Mouse (Mus musculus) MEL (cell line): ENCODE data around the gene Ppp1r9b. TPM values are rescaled to one million over a fixed set of nuclear protein-coding genes. Genes with fewer than 3 reads are reported as not detected.

Source experiments
- DNase-seq: peaks from one replicate; pipeline ENCODE4 v3.0.0; 2011; ENCODE audit warnings: low read depth, low spot score
- H3K27ac ChIP-seq: 2 replicates; pipeline ENCODE4 v1.5.1; 2012; ENCODE audit warnings: low read depth, mild to moderate bottlenecking, control low read depth, low read length, moderate library complexity; ENCODE audit not compliant: control insufficient read depth
- H3K27me3 ChIP-seq, 2 experiments: fragments of 150-350 bp in 1 of 2; sonication (generic) in 1 of 2; 2 replicates each; pipeline ENCODE4 v1.6.1; 2012; ENCODE audit warnings: low read length in 2 of 2, mild to moderate bottlenecking in 2 of 2, improper control_type of control experiment in 1 of 2, moderate library complexity in 1 of 2; ENCODE audit not compliant: insufficient read depth in 2 of 2, control insufficient read depth in 1 of 2
- H3K36me3 ChIP-seq, 2 experiments: 2 replicates each; pipeline ENCODE4 v1.6.1; 2012 to 2014; ENCODE audit warnings: low read length in 2 of 2, improper control_type of control experiment in 1 of 2, inconsistent platforms in 1 of 2, mild to moderate bottlenecking in 1 of 2; ENCODE audit not compliant: insufficient read depth in 2 of 2, control insufficient read depth in 1 of 2
- H3K4me1 ChIP-seq, 2 experiments: fragments of 150-350 bp in 1 of 2; sonication (generic) in 1 of 2; 2 replicates each; pipeline ENCODE4 v1.6.1; 2012; ENCODE audit warnings: low read length in 2 of 2, improper control_type of control experiment in 1 of 2, mild to moderate bottlenecking in 1 of 2; ENCODE audit not compliant: insufficient read depth in 2 of 2, control insufficient read depth in 1 of 2
- H3K4me3 ChIP-seq, 2 experiments: fragments of 150-350 bp in 1 of 2; sonication (generic) in 1 of 2; 2 replicates each; pipeline ENCODE4 v1.5.1; 2012; ENCODE audit warnings: low read depth in 2 of 2, low read length in 2 of 2, mild to moderate bottlenecking in 2 of 2, moderate library complexity in 2 of 2, control low read depth in 1 of 2, improper control_type of control experiment in 1 of 2; ENCODE audit not compliant: control insufficient read depth in 1 of 2, insufficient read depth in 1 of 2
- H3K79me2 ChIP-seq: 2 replicates; pipeline ENCODE4 v1.6.1; 2012; ENCODE audit warnings: mild to moderate bottlenecking, low read length, moderate library complexity; ENCODE audit not compliant: control insufficient read depth, poor library complexity, insufficient read depth
- H3K9ac ChIP-seq: 2 replicates; pipeline ENCODE4 v1.6.1; 2012; ENCODE audit warnings: low read depth, mild to moderate bottlenecking, control low read depth, low read length, moderate library complexity; ENCODE audit not compliant: control insufficient read depth, poor library complexity, severe bottlenecking
- H3K9me3 ChIP-seq: fragments of 150-350 bp; sonication (generic); replicated peaks from 2 replicates; pipeline ENCODE4 v1.6.1; 2012; ENCODE audit warnings: mild to moderate bottlenecking, low read length, improper control_type of control experiment, moderate library complexity; ENCODE audit not compliant: insufficient read depth
- CHD1 ChIP-seq: IDR thresholded peaks from 2 replicates; pipeline ENCODE4 v1.6.1; 2012; ENCODE audit warnings: low read depth, mild to moderate bottlenecking, inconsistent platforms, low read length, improper control_type of control experiment
- CHD2 ChIP-seq: IDR thresholded peaks from 2 replicates; pipeline ENCODE4 v1.6.1; 2011; ENCODE audit warnings: low read length, improper control_type of control experiment
- E2F4 ChIP-seq: IDR thresholded peaks from 2 replicates; pipeline ENCODE4 v1.6.1; 2011; ENCODE audit warnings: low read depth, low read length, improper control_type of control experiment, borderline replicate concordance
- ELF1 ChIP-seq: IDR thresholded peaks from 2 replicates; pipeline ENCODE4 v1.6.1; 2014; ENCODE audit warnings: low read depth, mild to moderate bottlenecking, inconsistent platforms, low read length, improper control_type of control experiment, moderate library complexity
- EP300 ChIP-seq, 2 experiments: IDR thresholded peaks; 2 replicates each; pipeline ENCODE4 v1.6.1; 2011; ENCODE audit warnings: improper control_type of control experiment in 2 of 2, low read length in 2 of 2, low read depth in 1 of 2, mild to moderate bottlenecking in 1 of 2
- ETS1 ChIP-seq: IDR thresholded peaks from 2 replicates; pipeline ENCODE4 v1.6.1; 2012; ENCODE audit warnings: low read depth, mild to moderate bottlenecking, inconsistent platforms, low read length, improper control_type of control experiment, moderate library complexity
- GABPA ChIP-seq: IDR thresholded peaks from 2 replicates; pipeline ENCODE4 v1.6.1; 2012; ENCODE audit warnings: low read depth, mild to moderate bottlenecking, inconsistent platforms, low read length, improper control_type of control experiment, moderate library complexity
- GATA1 ChIP-seq: IDR thresholded peaks from 2 replicates; pipeline ENCODE4 v1.6.1; 2011; ENCODE audit warnings: low read depth, low read length, improper control_type of control experiment
- HCFC1 ChIP-seq: IDR thresholded peaks from 2 replicates; pipeline ENCODE4 v1.6.1; 2012; ENCODE audit warnings: low read depth, mild to moderate bottlenecking, inconsistent platforms, low read length, improper control_type of control experiment, moderate library complexity
- JUND ChIP-seq: IDR thresholded peaks from 2 replicates; pipeline ENCODE4 v1.6.1; 2011; ENCODE audit warnings: low read depth, mild to moderate bottlenecking, improper control_type of control experiment, low read length
- MAFK ChIP-seq: IDR thresholded peaks from 2 replicates; pipeline ENCODE4 v1.6.1; 2011; ENCODE audit warnings: low read depth, mild to moderate bottlenecking, low read length, improper control_type of control experiment, borderline replicate concordance
- MAX ChIP-seq: IDR thresholded peaks from 2 replicates; pipeline ENCODE4 v1.6.1; 2011; ENCODE audit warnings: low read length, improper control_type of control experiment
- NELFE ChIP-seq: IDR thresholded peaks from 2 replicates; pipeline ENCODE4 v1.6.1; 2011; ENCODE audit warnings: low read depth, low read length, improper control_type of control experiment
- NRF1 ChIP-seq: IDR thresholded peaks from 2 replicates; pipeline ENCODE4 v1.6.1; 2014; ENCODE audit warnings: low read depth, mild to moderate bottlenecking, inconsistent platforms, low read length, improper control_type of control experiment, moderate library complexity; ENCODE audit not compliant: poor library complexity, insufficient read depth, severe bottlenecking
- POLR2A ChIP-seq, 2 experiments: IDR thresholded peaks; 2 replicates each; pipeline ENCODE4 v1.6.1; 2011 to 2012; ENCODE audit warnings: low read length in 2 of 2, mild to moderate bottlenecking in 2 of 2, control low read depth in 1 of 2, improper control_type of control experiment in 1 of 2, low read depth in 1 of 2, moderate library complexity in 1 of 2; ENCODE audit not compliant: control insufficient read depth in 1 of 2, insufficient read depth in 1 of 2, poor library complexity in 1 of 2
- POLR2AphosphoS2 ChIP-seq: IDR thresholded peaks from 2 replicates; pipeline ENCODE4 v1.6.1; 2011; ENCODE audit warnings: low read length, improper control_type of control experiment
- RCOR1 ChIP-seq: IDR thresholded peaks from 2 replicates; pipeline ENCODE4 v1.6.1; 2012; ENCODE audit warnings: low read depth, mild to moderate bottlenecking, inconsistent platforms, low read length, improper control_type of control experiment
- TBP ChIP-seq: IDR thresholded peaks from 2 replicates; pipeline ENCODE4 v1.8.0; 2011; ENCODE audit warnings: low read depth, low read length, improper control_type of control experiment
- TCF12 ChIP-seq: IDR thresholded peaks from 2 replicates; pipeline ENCODE4 v1.6.1; 2014; ENCODE audit warnings: low read depth, mild to moderate bottlenecking, inconsistent platforms, low read length, improper control_type of control experiment, moderate library complexity
- UBTF ChIP-seq: IDR thresholded peaks from 2 replicates; pipeline ENCODE4 v1.6.1; 2012; ENCODE audit warnings: low read depth, mild to moderate bottlenecking, inconsistent platforms, low read length, improper control_type of control experiment, moderate library complexity, borderline replicate concordance; ENCODE audit not compliant: insufficient read depth
- USF1 ChIP-seq: IDR thresholded peaks from 2 replicates; pipeline ENCODE4 v1.6.1; 2014; ENCODE audit warnings: low read depth, mild to moderate bottlenecking, inconsistent platforms, low read length, improper control_type of control experiment, moderate library complexity
- USF2 ChIP-seq, 2 experiments: IDR thresholded peaks; 2 replicates each; pipeline ENCODE4 v1.6.1; 2011 to 2012; ENCODE audit warnings: improper control_type of control experiment in 2 of 2, low read length in 2 of 2, borderline replicate concordance in 1 of 2, inconsistent platforms in 1 of 2, low read depth in 1 of 2, mild to moderate bottlenecking in 1 of 2; ENCODE audit not compliant: insufficient read depth in 1 of 2
- ZC3H11A ChIP-seq: IDR thresholded peaks from 2 replicates; pipeline ENCODE4 v1.6.1; 2012; ENCODE audit warnings: low read depth, mild to moderate bottlenecking, inconsistent platforms, low read length, improper control_type of control experiment
- ZKSCAN1 ChIP-seq: IDR thresholded peaks from 2 replicates; pipeline ENCODE4 v1.6.1; 2012; ENCODE audit warnings: low read depth, mild to moderate bottlenecking, inconsistent platforms, low read length, improper control_type of control experiment, moderate library complexity
- ZMIZ1 ChIP-seq: IDR thresholded peaks from 2 replicates; pipeline ENCODE4 v1.6.1; 2012; ENCODE audit warnings: low read depth, mild to moderate bottlenecking, inconsistent platforms, low read length, improper control_type of control experiment, moderate library complexity
- ZNF384 ChIP-seq: IDR thresholded peaks from 2 replicates; pipeline ENCODE4 v1.6.1; 2012; ENCODE audit warnings: low read depth, mild to moderate bottlenecking, inconsistent platforms, low read length, improper control_type of control experiment
- polyA plus RNA-seq, 2 experiments: library from polyadenylated mRNA; stranded (reverse) in 1 of 2; unstranded in 1 of 2; fragments of >175 nt in 1 of 2; fragments of >200 nt in 1 of 2; gene quantifications; 2 replicates each; pipeline versions ENCODE4 v1.2.1 to v1.2.4; 2012; ENCODE audit warnings: low replicate concordance in 2 of 2, low read depth in 1 of 2; ENCODE audit not compliant: insufficient read length in 2 of 2, insufficient read depth in 1 of 2, missing spikeins in 1 of 2
- total RNA-seq: library from RNA; depleted of rRNA; stranded (reverse); fragments of 300-350 nt; gene quantifications from 2 replicates; pipeline ENCODE4 v1.2.3, GENCODE M21; 2012

The Ppp1r9b gene
- total and polyA plus RNA-seq, 3 experiments = 47.0 to 169 (median 150) TPM

DNA sequence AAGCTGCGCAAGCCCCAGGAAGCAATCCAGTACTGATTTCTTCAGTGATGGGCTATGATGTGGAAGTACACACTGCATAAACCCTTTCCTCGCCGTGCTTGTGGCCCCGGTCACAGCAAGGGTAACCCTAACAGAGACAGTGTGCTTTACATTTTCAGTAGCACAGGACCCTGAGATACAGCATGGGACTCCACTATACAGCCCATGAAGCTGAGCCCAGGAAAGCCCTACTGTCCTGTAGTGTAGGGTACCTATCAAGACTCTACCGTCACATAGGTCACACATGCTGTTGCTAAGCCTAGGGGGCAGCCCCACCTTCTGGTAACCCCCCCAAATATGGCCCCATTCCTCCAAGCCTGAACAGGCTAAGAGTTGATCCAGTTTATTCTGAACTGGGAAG, 45.7 kb downstream of the Ppp1r9b start:
- H3K9me3 ChIP-seq = no peaks in the 10 kb centered on the region
- peaks cover 0 to 7% of the 10 kb centered on the region in 2 experiments; a peak in 2 of 4 replicates for H3K4me1 ChIP-seq
- no peak overlapping the region for H3K9ac ChIP-seq
- no peaks in the 10 kb centered on the region for H3K79me2 ChIP-seq
- TF ChIP-seq JUND (no peak), NELFE (no peak), GABPA (no peak), RCOR1 (no peak), USF2 (IDR thresholded peaks at IDR 0.05; ENCODE audit: borderline replicate concordance in 1 of 2, insufficient read depth in 1 of 2, low read depth in 1 of 2, low read length in 2 of 2) (no peak), TBP (no peak), MAFK (no peak), ELF1 (no peak), MAX (no peak), POLR2A (IDR thresholded peaks at IDR 0.05; ENCODE audit: control insufficient read depth in 1 of 2, insufficient read depth in 1 of 2, low read depth in 1 of 2, low read length in 2 of 2, poor library complexity in 1 of 2) (no peak), TCF12 (no peak), NRF1 (no peak), HCFC1 (no peak), ZNF384 (no peak), CHD2 (no peak), ZC3H11A (no peak), ETS1 (no peak), UBTF (no peak)
- H3K4me3 ChIP-seq = no peak overlapping the region
- no peaks in the 10 kb centered on the region for H3K27me3 ChIP-seq
- no peak overlapping the region for H3K27ac ChIP-seq
- no peaks in the 10 kb centered on the region; a peak in 1 of 4 replicates for H3K36me3 ChIP-seq
- no peak for DNase-seq

GRCm38 (mm10) chr11:95037306-95037705, 46.5 kb downstream of the Ppp1r9b start:
- no peaks in the 10 kb centered on the region for H3K9me3 ChIP-seq
- no peak for TF ChIP-seq ELF1
- TF ChIP-seq NRF1 = no peak
- TF ChIP-seq USF1 = no peak
- TF ChIP-seq POLR2AphosphoS2 = no peak
- no peak for TF ChIP-seq CHD2
- no peak for TF ChIP-seq ETS1
- TF ChIP-seq JUND = no peak
- no peak for TF ChIP-seq TBP
- no peak for TF ChIP-seq RCOR1
- TF ChIP-seq MAFK = no peak
- no peak for TF ChIP-seq E2F4
- TF ChIP-seq EP300 (IDR thresholded peaks at IDR 0.05; ENCODE audit: low read depth in 1 of 2, low read length in 2 of 2) = no peak
- no peak for TF ChIP-seq ZKSCAN1
- no peak for TF ChIP-seq GATA1
- TF ChIP-seq ZMIZ1 = no peak
- TF ChIP-seq CHD1 = no peak
- no peak for TF ChIP-seq HCFC1
- H3K27ac ChIP-seq = no peak overlapping the region
- H3K4me1 ChIP-seq = peaks cover 0 to 7% of the 10 kb centered on the region in 2 experiments; a peak in 2 of 4 replicates
- H3K36me3 ChIP-seq = no peaks in the 10 kb centered on the region; a peak in 1 of 4 replicates
- H3K4me3 ChIP-seq = no peak overlapping the region
- H3K9ac ChIP-seq = no peak overlapping the region
- no peak for DNase-seq
- H3K27me3 ChIP-seq = no peaks in the 10 kb centered on the region
- H3K79me2 ChIP-seq = no peaks in the 10 kb centered on the region
